Mouse (Mus musculus) lung, embryonic 16.5 days (tissue): ENCODE measurements around the gene Hax1. TPM values are rescaled to one million over a fixed set of nuclear protein-coding genes. Genes with fewer than 3 reads are reported as not detected.

ENCODE experiments used
- ATAC-seq: fragments of 200-750 bp; cut with Nextera tagmentation; 2 replicates; pipeline ENCODE4 v1.8.0; 2017; ENCODE audit warnings: low read depth, mild to moderate bottlenecking, moderate library complexity
- H3K27ac ChIP-seq: fragments of 300-500 bp; sonication (generic); 2 replicates; pipeline ENCODE4 v1.5.1; 2014; ENCODE audit warnings: mild to moderate bottlenecking, control low read depth, low read length
- H3K27me3 ChIP-seq: fragments of 300-500 bp; sonication (generic); 2 replicates; pipeline ENCODE4 v1.6.1; 2014; ENCODE audit warnings: low read depth, low read length, mixed read lengths; ENCODE audit not compliant: control insufficient read depth, insufficient read depth
- H3K36me3 ChIP-seq: fragments of 300-500 bp; sonication (generic); 2 replicates; pipeline ENCODE4 v1.6.1; 2014; ENCODE audit warnings: low read length; ENCODE audit not compliant: control insufficient read depth, insufficient read depth
- H3K4me1 ChIP-seq: fragments of 300-500 bp; sonication (generic); replicated peaks from 2 replicates; pipeline ENCODE4 v1.6.1; 2014; ENCODE audit warnings: low read length, mixed read lengths; ENCODE audit not compliant: control insufficient read depth, insufficient read depth
- H3K4me2 ChIP-seq: fragments of 300-500 bp; sonication (generic); 2 replicates; pipeline ENCODE4 v1.6.1; 2014; ENCODE audit warnings: low read depth, low read length, control low read depth
- H3K4me3 ChIP-seq: fragments of 300-500 bp; sonication (generic); 2 replicates; pipeline ENCODE4 v1.5.1; 2014; ENCODE audit warnings: mild to moderate bottlenecking, low read length, control low read depth
- H3K9ac ChIP-seq: fragments of 300-500 bp; sonication (generic); 2 replicates; pipeline ENCODE4 v1.6.1; 2014; ENCODE audit warnings: low read length, control low read depth
- H3K9me3 ChIP-seq: fragments of 300-500 bp; sonication (generic); 2 replicates; pipeline ENCODE4 v1.6.1; 2016; ENCODE audit warnings: low read length; ENCODE audit not compliant: control insufficient read depth
- WGBS: fragments of 180-500 bp; shearing (Covaris S2); extraction: QIAGEN DNeasy Blood & Tissue Kit; methylation state at CpG from one replicate; pipeline ENCODE4 v1.1.7; 2014; 5-methylcytosine and 5-hydroxymethylcytosine counted together
- microRNA-seq: library from miRNA; unstranded; fragments of <30 nt; microRNA quantifications from one replicate; pipeline ENCODE4, GENCODE M21; 2016
- polyA plus RNA-seq: library from polyadenylated mRNA; unstranded; fragments of >200 nt; fragmentation: Nextera tagmentation; extraction: Ambion mirVana; gene quantifications from 2 replicates; pipeline ENCODE4 v1.2.1, GENCODE M21; 2015

Gene Hax1
- polyA plus RNA-seq, 1 experiment from 2014 or later, result 152 TPM

DNA sequence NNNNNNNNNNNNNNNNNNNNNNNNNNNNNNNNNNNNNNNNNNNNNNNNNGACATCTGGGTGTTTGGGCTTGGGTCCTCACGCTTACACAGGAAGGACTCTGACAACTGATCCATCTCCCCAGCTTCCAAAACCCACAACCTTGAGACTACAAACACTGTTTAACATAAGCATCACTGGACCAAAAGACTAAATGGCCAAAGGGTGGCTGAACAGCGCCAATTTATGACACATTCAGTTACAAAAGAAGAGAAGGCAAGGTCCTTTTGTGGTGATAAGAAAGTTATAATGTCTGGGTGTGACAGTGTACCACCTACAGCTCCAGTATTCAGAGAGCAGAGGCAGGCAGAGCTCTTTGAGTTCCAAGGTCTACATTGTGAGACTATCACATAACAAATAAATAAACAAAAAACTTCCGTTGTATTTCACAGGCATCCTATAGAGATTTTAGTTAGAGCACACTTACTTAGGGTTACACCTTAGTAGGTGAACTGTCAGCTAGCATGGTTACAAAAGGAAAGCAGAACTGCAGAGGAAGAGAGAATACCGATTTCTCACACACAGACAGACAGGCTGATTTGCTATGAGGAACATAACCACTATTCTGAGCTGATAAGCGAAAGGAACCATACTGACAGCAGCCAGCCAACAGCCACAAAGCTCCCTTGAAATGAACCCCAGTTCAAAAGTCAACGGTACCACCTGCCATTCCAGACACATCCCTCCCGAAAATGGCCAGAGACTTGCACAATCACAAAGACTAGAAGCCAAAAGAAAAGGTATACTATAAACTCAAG lies 42.2 kb downstream of the Hax1 start:
- Histone ChIP-seq H3K27me3 (no peaks in the 10 kb centered on the region), H3K9me3 (no peaks in the 10 kb centered on the region), H3K36me3 (peaks cover 44% of the 10 kb centered on the region), H3K4me2 (no peak overlapping the region), H3K4me1 (peaks cover 13% of the 10 kb centered on the region), H3K9ac (no peak overlapping the region), H3K27ac (no peak overlapping the region), H3K4me3 (no peak overlapping the region)
- ATAC-seq, result no peak
- WGBS, result 87% methylated on average over 7 of the region's 7 CpGs

DNA sequence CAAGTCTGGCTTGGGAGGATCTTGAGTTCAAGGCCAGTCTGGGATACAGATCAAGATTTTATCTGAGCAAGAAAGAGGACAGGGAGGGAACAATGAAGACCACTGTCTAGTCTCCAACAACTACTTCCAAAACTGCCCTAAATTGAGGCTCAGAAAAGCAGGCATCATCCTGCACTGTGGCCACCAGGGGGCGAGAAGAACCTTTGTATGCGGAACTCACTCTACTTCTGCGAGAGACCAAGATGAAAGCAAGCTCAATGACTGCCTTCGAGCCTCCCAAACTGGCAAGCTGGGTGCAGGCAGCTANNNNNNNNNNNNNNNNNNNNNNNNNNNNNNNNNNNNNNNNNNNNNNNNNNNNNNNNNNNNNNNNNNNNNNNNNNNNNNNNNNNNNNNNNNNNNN lies 45.2 kb downstream of the Hax1 start:
- peak; percentile 74; the same call in 1 of the 2 replicates for ATAC-seq

DNA sequence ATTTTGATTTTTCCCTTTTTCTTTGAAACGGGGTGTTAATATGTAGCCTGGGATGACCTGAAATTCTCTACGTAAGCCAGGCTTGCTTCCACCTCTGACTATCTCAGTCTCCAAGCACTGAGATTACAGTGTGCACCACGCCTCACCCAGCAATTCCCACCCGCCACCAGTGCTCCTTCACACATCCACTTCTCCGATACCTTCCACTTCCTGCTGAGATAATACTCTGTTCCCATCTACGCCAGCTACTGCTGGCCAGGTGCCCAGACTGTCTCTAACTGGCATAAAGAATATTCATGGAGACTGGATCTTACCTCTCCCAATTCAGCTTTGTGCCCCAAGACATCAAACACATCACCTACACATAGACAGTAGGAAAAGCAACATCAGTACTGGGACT lies 49.9 kb downstream of the Hax1 start:
- ATAC-seq, result no peak
- H3K36me3 ChIP-seq, result peaks cover 77% of the 10 kb centered on the region

More for the DNA sequence above, 45.2 kb downstream of the Hax1 start:
- Histone ChIP-seq H3K9me3 (no peaks in the 10 kb centered on the region), H3K9ac (no peak overlapping the region), H3K4me2 (no peak overlapping the region), H3K4me3 (no peak overlapping the region), H3K27ac (no peak overlapping the region), H3K36me3 (peaks cover 67% of the 10 kb centered on the region), H3K4me1 (no peaks in the 10 kb centered on the region), H3K27me3 (no peaks in the 10 kb centered on the region)
- 4% methylated on average over 4 of the region's 4 CpGs for WGBS

DNA sequence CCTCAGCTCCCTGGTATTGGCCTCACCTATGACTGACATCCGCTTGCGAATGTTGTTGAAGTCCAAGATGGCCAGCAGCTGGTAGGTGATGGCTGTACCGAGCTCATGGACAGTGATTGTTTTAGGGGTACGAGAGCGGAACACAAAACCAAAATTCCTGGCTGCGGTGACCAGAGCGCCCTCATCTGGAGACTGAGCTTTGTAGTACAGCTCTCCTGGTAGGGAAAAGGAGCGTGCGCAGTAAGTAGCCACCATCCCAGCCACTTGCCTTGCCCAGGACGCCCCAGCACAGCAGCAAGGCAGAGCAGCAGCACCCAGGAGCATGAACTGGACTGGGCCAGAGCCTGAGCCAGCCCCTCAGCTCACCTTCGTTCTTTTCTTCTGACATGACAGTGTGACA lies 50.6 kb downstream of the Hax1 start:
- H3K4me3 ChIP-seq, result no peak overlapping the region
- H3K9ac ChIP-seq, result no peak overlapping the region
- 85% methylated on average over 11 of the region's 11 CpGs for WGBS
- H3K27ac ChIP-seq, result no peak overlapping the region
- ATAC-seq, result no peak
- no peaks in the 10 kb centered on the region for H3K27me3 ChIP-seq
- H3K36me3 ChIP-seq, result peaks cover 81% of the 10 kb centered on the region
- H3K9me3 ChIP-seq, result no peaks in the 10 kb centered on the region
- no peak overlapping the region for H3K4me2 ChIP-seq
- H3K4me1 ChIP-seq, result no peaks in the 10 kb centered on the region

More for the DNA sequence above, 49.9 kb downstream of the Hax1 start:
- no peaks in the 10 kb centered on the region for H3K27me3 ChIP-seq
- H3K4me1 ChIP-seq, result no peaks in the 10 kb centered on the region
- WGBS, result 82% methylated on average over 6 of the region's 6 CpGs
- no peaks in the 10 kb centered on the region for H3K9me3 ChIP-seq
- H3K4me3 ChIP-seq, result no peak overlapping the region
- no peak overlapping the region for H3K4me2 ChIP-seq
- no peak overlapping the region for H3K27ac ChIP-seq
- no peak overlapping the region for H3K9ac ChIP-seq

Small RNA genes lying within 50 kb of the gene (microRNA-seq; reads per million reads assigned to microRNA genes)
- 1.6 reads per million for gene Mir7669

Other genes with a start within 250 kb of the Hax1 start
- gene Chrnb2, start 234.1 kb downstream of the Hax1 start, polyA plus RNA-seq, result 0.39 and 0.54 TPM in 2 replicates
- gene Ube2q1, start 225.2 kb downstream of the Hax1 start, polyA plus RNA-seq, result 9.5 and 9.8 TPM in 2 replicates
- gene She, start 167.4 kb downstream of the Hax1 start, polyA plus RNA-seq, result 8.8 and 9.3 TPM in 2 replicates
- 5.2 and 5.6 TPM in 2 replicates for gene Il6ra, start 85.6 kb downstream of the Hax1 start, polyA plus RNA-seq
- gene Atp8b2, start 35.3 kb downstream of the Hax1 start, polyA plus RNA-seq, result 14.8 and 16.5 TPM in 2 replicates
- gene 4933434E20Rik, start 52.9 kb upstream of the Hax1 start, polyA plus RNA-seq, result 148 and 168 TPM in 2 replicates
- gene Ubap2l, start 53.8 kb upstream of the Hax1 start, polyA plus RNA-seq, result 166 and 167 TPM in 2 replicates
- 656 and 695 TPM in 2 replicates for gene Tpm3, start 73.9 kb upstream of the Hax1 start, polyA plus RNA-seq
- gene Nup210l, start 105.4 kb upstream of the Hax1 start, polyA plus RNA-seq, result 0.41 and 0.44 TPM in 2 replicates
- 1,630 and 1,729 TPM in 2 replicates for gene Rps27, start 214.9 kb upstream of the Hax1 start, polyA plus RNA-seq
- 41.5 and 43.6 TPM in 2 replicates for gene Rab13, start 214.9 kb upstream of the Hax1 start, polyA plus RNA-seq
- 91.0 and 93.6 TPM in 2 replicates for gene Jtb, start 232.8 kb upstream of the Hax1 start, polyA plus RNA-seq
- gene Creb3l4, start 244.7 kb upstream of the Hax1 start, polyA plus RNA-seq, result 5.8 TPM in 2 replicates
- 105 and 110 TPM in 2 replicates for gene Slc39a1, start 249.4 kb upstream of the Hax1 start, polyA plus RNA-seq